In the genomic region with DNA sequence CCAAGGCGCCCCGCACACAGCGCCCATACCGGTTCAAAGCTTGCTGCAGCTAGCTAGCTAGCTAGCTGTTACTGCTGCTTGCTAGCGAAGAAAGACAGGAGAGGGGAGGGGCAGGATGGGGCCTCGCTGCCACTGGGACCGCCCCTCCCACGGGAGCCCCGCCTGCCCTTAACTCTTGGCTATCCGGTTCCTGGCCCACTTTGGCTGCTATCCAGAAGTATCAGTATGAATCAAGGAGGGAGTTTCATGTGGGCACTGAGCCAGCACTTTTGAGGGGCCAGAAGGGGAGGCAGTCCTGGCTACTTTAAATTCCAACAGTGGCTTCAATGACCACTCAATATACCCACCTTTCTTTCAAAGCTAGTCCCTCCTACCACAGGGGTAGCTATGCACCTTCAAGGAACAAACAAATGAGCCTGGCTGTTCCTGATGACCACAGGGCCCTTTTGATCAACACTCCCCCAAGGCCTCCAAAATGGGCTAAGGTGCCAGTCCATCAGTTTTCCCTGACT, we compare ENCODE assay signal across 8 mouse cellular contexts. TPM values are rescaled to one million over a fixed set of nuclear protein-coding genes. Genes with fewer than 3 reads are reported as not detected.
DNase-seq lines count a peak whose midpoint lies in the region; ATAC-seq and TF ChIP-seq lines count a peak whose summit lies in the region.

No protein-coding gene starts in this region.

- H3K27ac ChIP-seq in layer of hippocampus, adult 2 months: peak overlapping the region; percentile 58; the same call in 1 of the 2 replicates
- peak overlapping the region; percentile 53; the same call in 1 of the 2 replicates for H3K27ac ChIP-seq in forebrain, embryonic 15.5 days (replicated peaks)
- H3K27ac ChIP-seq in limb, embryonic 10.5 days: no peak overlapping the region
- no peak overlapping the region for H3K27ac ChIP-seq in midbrain, embryonic 16.5 days (ENCODE audit: low read length)

- H3K4me3 ChIP-seq in layer of hippocampus, adult 2 months: peak overlapping the region; percentile 48
- peak overlapping the region; percentile 31 for H3K4me3 ChIP-seq in forebrain, embryonic 15.5 days
- H3K4me3 ChIP-seq in limb, embryonic 10.5 days: 0 out of 2 replicates have a peak overlapping the region, but pooled peaks have one; percentile 8
- H3K4me3 ChIP-seq in midbrain, embryonic 16.5 days (ENCODE audit: low read depth, low read length): 0 out of 2 replicates have a peak overlapping the region, but pooled peaks have one; percentile 8

- under 1% methylated on average over 10 of the region's 10 CpGs for WGBS in forebrain, embryonic 15.5 days
- WGBS in limb, embryonic 10.5 days: 2% methylated on average over 10 of the region's 10 CpGs
- WGBS in midbrain, embryonic 16.5 days: 1% methylated on average over 10 of the region's 10 CpGs

- H3K9ac ChIP-seq in forebrain, embryonic 15.5 days (replicated peaks): peak overlapping the region; percentile 35; the same call in 1 of the 2 replicates
- H3K9ac ChIP-seq in midbrain, embryonic 16.5 days (ENCODE audit: low read depth, low read length): no peak overlapping the region

- DNase-seq in layer of hippocampus, adult 2 months (ENCODE audit: low spot score in 2 of 2): no peak
- no peak for DNase-seq in layer of hippocampus, adult 11-12 months (ENCODE audit: low spot score)
- DNase-seq in cerebellum, adult 18-20 months: peak; percentile 90 to 94
- DNase-seq in limb, embryonic 10.5 days (ENCODE audit: low spot score): no peak
- DNase-seq in spleen, adult 18-20 months: no peak
- DNase-seq in gastrocnemius, postnatal 14 days: no peak

- intact Hi-C loops in gastrocnemius, postnatal 14 days (cut with DNase I; ENCODE audit: low total_unique reads): no loop called here

- ATAC-seq in forebrain, embryonic 15.5 days (replicated peaks): peak; percentile 43; the same call in 1 of the 2 replicates
- 0 out of 2 replicates have a peak, but pooled peaks have one; percentile 23 for ATAC-seq in midbrain, embryonic 16.5 days

- TF ChIP-seq CTCF in layer of hippocampus, adult 2 months (conservative IDR thresholded peaks at IDR 0.05): no peak

- H3K4me1 ChIP-seq in forebrain, embryonic 15.5 days: peaks cover 55% of the 10 kb centered on the region
- H3K4me1 ChIP-seq in limb, embryonic 10.5 days: peaks cover 52% of the 10 kb centered on the region
- H3K4me1 ChIP-seq in midbrain, embryonic 16.5 days (ENCODE audit: control insufficient read depth, insufficient read depth, low read length): peaks cover 17% of the 10 kb centered on the region; the same call in 1 of the 2 replicates

- no peaks in the 10 kb centered on the region for H3K27me3 ChIP-seq in forebrain, embryonic 15.5 days
- H3K27me3 ChIP-seq in limb, embryonic 10.5 days (ENCODE audit: low read depth, poor library complexity, severe bottlenecking): peaks cover 17% of the 10 kb centered on the region
- H3K27me3 ChIP-seq in midbrain, embryonic 16.5 days (ENCODE audit: control insufficient read depth, insufficient read depth, low read depth, low read length): no peaks in the 10 kb centered on the region

- H3K9me3 ChIP-seq in forebrain, embryonic 15.5 days: no peaks in the 10 kb centered on the region
- no peaks in the 10 kb centered on the region for H3K9me3 ChIP-seq in limb, embryonic 10.5 days (replicated peaks)
- H3K9me3 ChIP-seq in midbrain, embryonic 16.5 days (replicated peaks; ENCODE audit: control insufficient read depth, low read length, poor library complexity, severe bottlenecking): no peaks in the 10 kb centered on the region

- H3K4me2 ChIP-seq in forebrain, embryonic 15.5 days (replicated peaks): peak overlapping the region; percentile 39
- peak overlapping the region; percentile 35; the same call in 1 of the 2 replicates for H3K4me2 ChIP-seq in midbrain, embryonic 16.5 days (ENCODE audit: low read length)

- H3K36me3 ChIP-seq in forebrain, embryonic 15.5 days: no peaks in the 10 kb centered on the region
- H3K36me3 ChIP-seq in limb, embryonic 10.5 days: no peaks in the 10 kb centered on the region
- no peaks in the 10 kb centered on the region for H3K36me3 ChIP-seq in midbrain, embryonic 16.5 days (ENCODE audit: control insufficient read depth, insufficient read depth, low read length)

RNA-seq across cellular contexts. Expression of a gene that starts 37.2 kb away (rescaled TPM):
- total RNA-seq in layer of hippocampus, adult 2 months (2021): 10 to 100 TPM; 91.1 to 92.0 TPM
- 10.0 and 12.7 TPM in 2 replicates for polyA plus RNA-seq in forebrain, embryonic 15.5 days (2015; fragmentation: Nextera tagmentation; extraction: Ambion mirVana)
- polyA plus RNA-seq in limb, embryonic 10.5 days (2016; fragmentation: Nextera tagmentation; extraction: Ambion mirVana): 1.5 and 1.8 TPM in 2 replicates
- polyA plus RNA-seq in midbrain, embryonic 16.5 days (2015; fragmentation: Nextera tagmentation; extraction: Ambion mirVana): 23.3 and 25.4 TPM in 2 replicates
- total RNA-seq in gastrocnemius, postnatal 14 days (2021): under 1 TPM in 1 of 2 experiments, not detected in 1; 0.04 TPM

RNA-seq across cellular contexts. Expression of a gene that starts 47.4 kb away (rescaled TPM):
- 10 to 100 TPM; 23.1 to 24.2 TPM for total RNA-seq in layer of hippocampus, adult 2 months (2021)
- 22.0 and 23.5 TPM in 2 replicates for polyA plus RNA-seq in forebrain, embryonic 15.5 days (2015; fragmentation: Nextera tagmentation; extraction: Ambion mirVana)
- 23.8 and 26.0 TPM in 2 replicates for polyA plus RNA-seq in limb, embryonic 10.5 days (2016; fragmentation: Nextera tagmentation; extraction: Ambion mirVana)
- polyA plus RNA-seq in midbrain, embryonic 16.5 days (2015; fragmentation: Nextera tagmentation; extraction: Ambion mirVana): 22.2 and 22.8 TPM in 2 replicates
- total RNA-seq in gastrocnemius, postnatal 14 days (2021): 10 to 100 TPM; 10.7 to 11.3 TPM

RNA-seq across cellular contexts. Expression of a gene that starts 55.5 kb away (rescaled TPM):
- total RNA-seq in layer of hippocampus, adult 2 months (2021): 10 to 100 TPM; 41.8 to 43.0 TPM
- 43.5 and 48.9 TPM in 2 replicates for polyA plus RNA-seq in forebrain, embryonic 15.5 days (2015; fragmentation: Nextera tagmentation; extraction: Ambion mirVana)
- 45.8 and 56.5 TPM in 2 replicates for polyA plus RNA-seq in limb, embryonic 10.5 days (2016; fragmentation: Nextera tagmentation; extraction: Ambion mirVana)
- polyA plus RNA-seq in midbrain, embryonic 16.5 days (2015; fragmentation: Nextera tagmentation; extraction: Ambion mirVana): 42.1 and 45.5 TPM in 2 replicates
- 10 to 100 TPM; 24.1 to 31.4 TPM for total RNA-seq in gastrocnemius, postnatal 14 days (2021)

RNA-seq across cellular contexts. Expression of a gene that starts 58.7 kb away (rescaled TPM):
- 10 to 100 TPM; 24.7 to 30.7 TPM for total RNA-seq in layer of hippocampus, adult 2 months (2021)
- 125 and 127 TPM in 2 replicates for polyA plus RNA-seq in forebrain, embryonic 15.5 days (2015; fragmentation: Nextera tagmentation; extraction: Ambion mirVana)
- polyA plus RNA-seq in limb, embryonic 10.5 days (2016; fragmentation: Nextera tagmentation; extraction: Ambion mirVana): 0.33 and 1.1 TPM in 2 replicates
- 107 and 135 TPM in 2 replicates for polyA plus RNA-seq in midbrain, embryonic 16.5 days (2015; fragmentation: Nextera tagmentation; extraction: Ambion mirVana)
- under 1 TPM in 1 of 2 experiments, not detected in 1; 0.16 TPM for total RNA-seq in gastrocnemius, postnatal 14 days (2021)

Comparison
In these comparisons a context has a peak if more than half of its experiments do, and no peak if none do; other contexts are left out.
1. DNase-seq: peak in cerebellum, adult 18-20 months (2 of 2); none in layer of hippocampus, adult 2 months (0 of 2), layer of hippocampus, adult 11-12 months (single experiment), limb, embryonic 10.5 days (single experiment), spleen, adult 18-20 months (0 of 2) and gastrocnemius, postnatal 14 days (single experiment).
2. H3K27ac ChIP-seq: peak in layer of hippocampus, adult 2 months (single experiment) and forebrain, embryonic 15.5 days (single experiment); none in limb, embryonic 10.5 days (single experiment) and midbrain, embryonic 16.5 days (single experiment).
3. Peak in every context shown above with its lines, with median percentiles within 50 percentile points of each other: H3K4me3 ChIP-seq.